13 mouse cellular contexts compared by ENCODE assay signal in genomic region chr1:119541570-119541969, GRCm38 (mm10). TPM values are rescaled to one million over a fixed set of nuclear protein-coding genes. Genes with fewer than 3 reads are reported as not detected.
DNase-seq lines count a peak whose midpoint lies in the region; ATAC-seq lines count a peak whose summit lies in the region.
"Had no signal": no experiment of that assay in that cellular context is flagged by ENCODE, and none has a peak within 500 bp of the region (broad histone marks: within the 10 kb centered on the region; RNA-seq: fewer than 3 reads in every experiment).

No protein-coding gene starts in this region.

- 26% methylated on average over 3 of the region's 3 CpGs for WGBS in heart, embryonic 12.5 days
- WGBS in lung, embryonic 15.5 days, result 38% methylated on average over 3 of the region's 3 CpGs
- 39% methylated on average over 3 of the region's 3 CpGs for WGBS in intestine, embryonic 15.5 days

- no peaks in the 10 kb centered on the region for H3K9me3 ChIP-seq in heart, embryonic 12.5 days (replicated peaks)
- H3K9me3 ChIP-seq in lung, embryonic 15.5 days, result no peaks in the 10 kb centered on the region
- H3K9me3 ChIP-seq in intestine, embryonic 15.5 days, result no peaks in the 10 kb centered on the region
- H3K9me3 ChIP-seq: forebrain, embryonic 10.5 days; neural tube, embryonic 12.5 days had no signal

- peak overlapping the region; percentile 19; the same call in 1 of the 2 replicates for H3K27ac ChIP-seq in heart, embryonic 12.5 days (ENCODE audit: poor library complexity, severe bottlenecking)
- peak overlapping the region; percentile 31 for H3K27ac ChIP-seq in lung, embryonic 15.5 days
- no peak overlapping the region for H3K27ac ChIP-seq in intestine, embryonic 15.5 days
- H3K27ac ChIP-seq: forebrain, embryonic 10.5 days; neural tube, embryonic 12.5 days had no signal

- peaks cover 42% of the 10 kb centered on the region for H3K4me1 ChIP-seq in heart, embryonic 12.5 days (replicated peaks)
- H3K4me1 ChIP-seq in lung, embryonic 15.5 days, result peaks cover 19% of the 10 kb centered on the region
- 0 out of 2 replicates have a peak, but pooled peaks cover 4% of the 10 kb centered on the region for H3K4me1 ChIP-seq in intestine, embryonic 15.5 days (replicated peaks)
- H3K4me1 ChIP-seq: forebrain, embryonic 10.5 days; neural tube, embryonic 12.5 days had no signal

- no peak for ATAC-seq in heart, embryonic 12.5 days (ENCODE audit: insufficient number of reproducible peaks, low FRiP score)
- no peak for ATAC-seq in lung, embryonic 15.5 days (ENCODE audit: borderline replicate concordance, extremely low read depth, low FRiP score, low TSS enrichment)
- peak; percentile 31 for ATAC-seq in intestine, embryonic 15.5 days
- ATAC-seq: Patski had no signal

- peaks cover 4% of the 10 kb centered on the region; the same call in 1 of the 2 replicates for H3K36me3 ChIP-seq in heart, embryonic 12.5 days
- no peaks in the 10 kb centered on the region for H3K36me3 ChIP-seq in lung, embryonic 15.5 days
- no peaks in the 10 kb centered on the region for H3K36me3 ChIP-seq in intestine, embryonic 15.5 days

- intact Hi-C loops in heart, postnatal 10 days (cut with DNase I), result no loop called here

- H3K4me3 ChIP-seq in heart, embryonic 12.5 days, result no peak overlapping the region
- H3K4me3 ChIP-seq in lung, embryonic 15.5 days, result no peak overlapping the region
- H3K4me3 ChIP-seq in intestine, embryonic 15.5 days (replicated peaks), result no peak overlapping the region
- H3K4me3 ChIP-seq: forebrain, embryonic 10.5 days; neural tube, embryonic 12.5 days had no signal

- no peak overlapping the region for H3K9ac ChIP-seq in heart, embryonic 12.5 days
- H3K9ac ChIP-seq in lung, embryonic 15.5 days, result no peak overlapping the region
- no peak overlapping the region for H3K9ac ChIP-seq in intestine, embryonic 15.5 days
- H3K9ac ChIP-seq: neural tube, embryonic 12.5 days had no signal

- DNase-seq in heart, postnatal 10 days, result no peak
- DNase-seq in lung, postnatal 25 days (ENCODE audit: low spot score), result no peak
- peak; percentile 23 for DNase-seq in mesoderm, embryonic 11.5 days (ENCODE audit: low read depth, low spot score)
- no peak for DNase-seq in spleen, postnatal 14 days (ENCODE audit: low spot score in 2 of 2)
- DNase-seq in cerebellum, adult 9-10 months, result no peak
- DNase-seq: cerebellum, postnatal 14 days; thymus, adult 18-20 months had no signal

- no peaks in the 10 kb centered on the region for H3K27me3 ChIP-seq in heart, embryonic 12.5 days (replicated peaks)
- H3K27me3 ChIP-seq in lung, embryonic 15.5 days, result no peaks in the 10 kb centered on the region
- no peaks in the 10 kb centered on the region for H3K27me3 ChIP-seq in intestine, embryonic 15.5 days (replicated peaks)
- H3K27me3 ChIP-seq: neural tube, embryonic 12.5 days; Patski had no signal

- H3K4me2 ChIP-seq in heart, embryonic 12.5 days, result no peak overlapping the region
- H3K4me2 ChIP-seq in lung, embryonic 15.5 days, result no peak overlapping the region
- no peak overlapping the region for H3K4me2 ChIP-seq in intestine, embryonic 15.5 days (replicated peaks)
- H3K4me2 ChIP-seq: neural tube, embryonic 12.5 days had no signal

RNA-seq across cellular contexts. Expression of gene Tmem185b, which starts 15.6 kb away (rescaled TPM):
- polyA plus RNA-seq in heart, embryonic 12.5 days (2016; fragmentation: Nextera tagmentation; extraction: Ambion mirVana), result 23.2 and 24.3 TPM in 2 replicates
- total RNA-seq in heart, postnatal 10 days (2021), result 10 to 100 TPM; 16.3 to 19.8 TPM
- polyA plus RNA-seq in lung, embryonic 15.5 days (2015; fragmentation: Nextera tagmentation; extraction: Ambion mirVana), result 30.5 and 32.6 TPM in 2 replicates
- 24.0 and 25.7 TPM in 2 replicates for polyA plus RNA-seq in intestine, embryonic 15.5 days (2015; fragmentation: Nextera tagmentation; extraction: Ambion mirVana)

RNA-seq across cellular contexts. Expression of gene Ralb, which starts 37.0 kb away (rescaled TPM):
- polyA plus RNA-seq in heart, embryonic 12.5 days (2016; fragmentation: Nextera tagmentation; extraction: Ambion mirVana), result 184 and 194 TPM in 2 replicates
- total RNA-seq in heart, postnatal 10 days (2021), result 10 to 100 TPM; 48.8 to 56.6 TPM
- 254 and 264 TPM in 2 replicates for polyA plus RNA-seq in lung, embryonic 15.5 days (2015; fragmentation: Nextera tagmentation; extraction: Ambion mirVana)
- 172 and 179 TPM in 2 replicates for polyA plus RNA-seq in intestine, embryonic 15.5 days (2015; fragmentation: Nextera tagmentation; extraction: Ambion mirVana)
